Mouse (Mus musculus): ENCODE data around the gene March2. TPM values are rescaled to one million over a fixed set of nuclear protein-coding genes. Genes with fewer than 3 reads are reported as not detected.

The March2 gene
- polyA plus RNA-seq, 1 experiment from 2014 or later: 84.1 TPM

Other genes with a start within 250 kb of the March2 start
- gene Adamts10, start 194.5 kb downstream of the March2 start, polyA plus RNA-seq (2015; fragmentation: Nextera tagmentation; extraction: Ambion mirVana): 55.4 and 65.3 TPM in 2 replicates
- 1.4 and 2.5 TPM in 2 replicates for gene Myo1f, start 163.0 kb downstream of the March2 start, polyA plus RNA-seq (2015; fragmentation: Nextera tagmentation; extraction: Ambion mirVana)
- gene Zfp414, start 89.6 kb downstream of the March2 start, polyA plus RNA-seq (2015; fragmentation: Nextera tagmentation; extraction: Ambion mirVana): 50.9 and 71.0 TPM in 2 replicates
- gene Pram1, start 80.6 kb downstream of the March2 start, polyA plus RNA-seq (2015; fragmentation: Nextera tagmentation; extraction: Ambion mirVana): 0.15 and 0.51 TPM in 2 replicates
- gene Hnrnpm, start 31.8 kb downstream of the March2 start, polyA plus RNA-seq (2015; fragmentation: Nextera tagmentation; extraction: Ambion mirVana): 161 and 194 TPM in 2 replicates
- gene Rab11b, start 41.9 kb upstream of the March2 start, polyA plus RNA-seq (2015; fragmentation: Nextera tagmentation; extraction: Ambion mirVana): 481 and 517 TPM in 2 replicates
- 26.6 and 29.0 TPM in 2 replicates for gene Angptl4, start 63.2 kb upstream of the March2 start, polyA plus RNA-seq (2015; fragmentation: Nextera tagmentation; extraction: Ambion mirVana)
- gene Kank3, start 91.8 kb upstream of the March2 start, polyA plus RNA-seq (2015; fragmentation: Nextera tagmentation; extraction: Ambion mirVana): 45.8 and 46.6 TPM in 2 replicates
- gene Rps28, start 105.9 kb upstream of the March2 start, polyA plus RNA-seq (2015; fragmentation: Nextera tagmentation; extraction: Ambion mirVana): 392 and 410 TPM in 2 replicates
- gene Ndufa7, start 105.9 kb upstream of the March2 start, polyA plus RNA-seq (2015; fragmentation: Nextera tagmentation; extraction: Ambion mirVana): 464 and 517 TPM in 2 replicates
- 55.7 and 59.8 TPM in 2 replicates for gene Cd320, start 124.4 kb upstream of the March2 start, polyA plus RNA-seq (2015; fragmentation: Nextera tagmentation; extraction: Ambion mirVana)
- gene Gm7029, start 155.2 kb upstream of the March2 start, polyA plus RNA-seq (2015; fragmentation: Nextera tagmentation; extraction: Ambion mirVana): not detected in 2 replicates
- 2.5 and 2.6 TPM in 2 replicates for gene Kifc1, start 172.0 kb upstream of the March2 start, polyA plus RNA-seq (2015; fragmentation: Nextera tagmentation; extraction: Ambion mirVana)
- 0.20 and 0.46 TPM in 2 replicates for gene Platr17, start 186.5 kb upstream of the March2 start, polyA plus RNA-seq (2015; fragmentation: Nextera tagmentation; extraction: Ambion mirVana)
- 52.0 and 53.7 TPM in 2 replicates for gene Daxx, start 190.7 kb upstream of the March2 start, polyA plus RNA-seq (2015; fragmentation: Nextera tagmentation; extraction: Ambion mirVana)
- 29.2 and 32.6 TPM in 2 replicates for gene Tapbp, start 197.2 kb upstream of the March2 start, polyA plus RNA-seq (2015; fragmentation: Nextera tagmentation; extraction: Ambion mirVana)
- 16.2 and 17.2 TPM in 2 replicates for gene Zbtb22, start 197.2 kb upstream of the March2 start, polyA plus RNA-seq (2015; fragmentation: Nextera tagmentation; extraction: Ambion mirVana)
- 52.7 and 58.8 TPM in 2 replicates for gene Rgl2, start 210.9 kb upstream of the March2 start, polyA plus RNA-seq (2015; fragmentation: Nextera tagmentation; extraction: Ambion mirVana)
- 183 and 189 TPM in 2 replicates for gene Pfdn6, start 221.7 kb upstream of the March2 start, polyA plus RNA-seq (2015; fragmentation: Nextera tagmentation; extraction: Ambion mirVana)
- 20.7 and 23.5 TPM in 2 replicates for gene Wdr46, start 222.0 kb upstream of the March2 start, polyA plus RNA-seq (2015; fragmentation: Nextera tagmentation; extraction: Ambion mirVana)
- 13.3 and 16.1 TPM in 2 replicates for gene B3galt4, start 232.8 kb upstream of the March2 start, polyA plus RNA-seq (2015; fragmentation: Nextera tagmentation; extraction: Ambion mirVana)
- 75.4 and 80.7 TPM in 2 replicates for gene Vps52, start 237.1 kb upstream of the March2 start, polyA plus RNA-seq (2015; fragmentation: Nextera tagmentation; extraction: Ambion mirVana)
- 695 and 697 TPM in 2 replicates for gene Rps18, start 237.3 kb upstream of the March2 start, polyA plus RNA-seq (2015; fragmentation: Nextera tagmentation; extraction: Ambion mirVana)